Mouse (Mus musculus): ENCODE data around the gene Acbd3. TPM values are rescaled to one million over a fixed set of nuclear protein-coding genes. Genes with fewer than 3 reads are reported as not detected.

Gene Acbd3
- polyA plus RNA-seq (2015; fragmentation: Nextera tagmentation; extraction: Ambion mirVana), result 23.5 and 24.4 TPM in 2 replicates

DNA sequence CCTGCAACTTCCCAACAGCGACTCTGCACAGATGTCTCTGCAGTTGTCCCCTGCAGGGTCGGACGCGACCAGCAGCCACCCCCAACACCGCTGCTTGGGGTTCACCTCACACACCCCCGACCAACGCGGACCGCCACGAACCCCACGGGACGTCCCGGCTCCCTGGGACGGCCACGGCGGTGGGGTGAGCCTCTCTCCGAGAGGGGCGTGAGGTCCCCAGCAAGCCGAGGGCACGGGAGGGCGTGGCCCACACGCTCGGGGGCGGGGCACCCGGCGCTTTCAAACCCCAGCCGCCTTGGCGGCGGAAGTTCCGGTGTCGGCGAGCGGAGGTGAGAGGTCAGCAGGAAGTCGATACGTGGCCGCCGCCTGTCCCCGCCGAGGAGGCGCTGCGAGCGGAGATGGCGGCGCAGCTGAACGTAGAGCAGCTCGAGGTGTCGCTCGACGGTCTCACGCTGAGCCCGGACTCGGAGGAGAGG is at the start of gene Acbd3:
TSS of gene Acbd3 (plus strand) at position 340 of the 476 bp plus-strand sequence.
- H3K4me1 ChIP-seq, result peaks cover 36% of the 10 kb centered on the region
- peak within 1 kb of the TSS; percentile 90 for H3K27ac ChIP-seq (replicated peaks)
- H3K9ac ChIP-seq (replicated peaks), result peak within 1 kb of the TSS; percentile 92
- H3K36me3 ChIP-seq, result no peaks in the 10 kb centered on the region
- WGBS, result under 1% methylated on average over 52 of the region's 52 CpGs
- no peaks in the 10 kb centered on the region for H3K27me3 ChIP-seq (replicated peaks)
- no peaks in the 10 kb centered on the region for H3K9me3 ChIP-seq (replicated peaks)
- H3K4me3 ChIP-seq (replicated peaks), result peak within 1 kb of the TSS; percentile 99
- peak; percentile 96 for ATAC-seq (ENCODE audit: low FRiP score)
- H3K4me2 ChIP-seq, result peak within 1 kb of the TSS; percentile 73

DNA sequence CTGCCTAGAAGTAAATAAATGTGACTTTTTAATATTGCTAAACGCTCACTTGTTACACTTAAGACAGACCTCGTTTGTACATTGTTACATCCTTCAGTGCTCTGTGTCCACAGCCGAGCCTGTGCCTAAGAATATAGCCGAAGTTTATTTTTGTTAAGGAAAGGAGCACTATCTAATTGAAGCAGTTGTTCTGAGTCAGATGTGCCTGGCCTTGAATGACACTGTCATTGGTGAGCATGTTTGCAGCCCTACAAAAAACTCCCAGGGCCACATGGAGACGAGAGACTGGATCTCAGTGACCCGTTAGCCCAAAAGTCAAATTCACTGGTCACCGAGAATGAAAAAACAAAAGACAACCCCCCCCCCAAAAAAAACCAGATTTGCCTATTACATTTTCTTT is 34.6 kb upstream of the Acbd3 start:
- Histone ChIP-seq H3K9ac (replicated peaks) (no peak overlapping the region), H3K27ac (replicated peaks) (no peak overlapping the region), H3K27me3 (replicated peaks) (peaks cover 18% of the 10 kb centered on the region), H3K9me3 (replicated peaks) (no peaks in the 10 kb centered on the region), H3K36me3 (peaks cover 19% of the 10 kb centered on the region), H3K4me1 (peaks cover 1% of the 10 kb centered on the region), H3K4me3 (replicated peaks) (no peak overlapping the region), H3K4me2 (no peak overlapping the region)
- 92% methylated on average over 7 of the region's 7 CpGs for WGBS
- ATAC-seq (ENCODE audit: low FRiP score), result no peak

DNA sequence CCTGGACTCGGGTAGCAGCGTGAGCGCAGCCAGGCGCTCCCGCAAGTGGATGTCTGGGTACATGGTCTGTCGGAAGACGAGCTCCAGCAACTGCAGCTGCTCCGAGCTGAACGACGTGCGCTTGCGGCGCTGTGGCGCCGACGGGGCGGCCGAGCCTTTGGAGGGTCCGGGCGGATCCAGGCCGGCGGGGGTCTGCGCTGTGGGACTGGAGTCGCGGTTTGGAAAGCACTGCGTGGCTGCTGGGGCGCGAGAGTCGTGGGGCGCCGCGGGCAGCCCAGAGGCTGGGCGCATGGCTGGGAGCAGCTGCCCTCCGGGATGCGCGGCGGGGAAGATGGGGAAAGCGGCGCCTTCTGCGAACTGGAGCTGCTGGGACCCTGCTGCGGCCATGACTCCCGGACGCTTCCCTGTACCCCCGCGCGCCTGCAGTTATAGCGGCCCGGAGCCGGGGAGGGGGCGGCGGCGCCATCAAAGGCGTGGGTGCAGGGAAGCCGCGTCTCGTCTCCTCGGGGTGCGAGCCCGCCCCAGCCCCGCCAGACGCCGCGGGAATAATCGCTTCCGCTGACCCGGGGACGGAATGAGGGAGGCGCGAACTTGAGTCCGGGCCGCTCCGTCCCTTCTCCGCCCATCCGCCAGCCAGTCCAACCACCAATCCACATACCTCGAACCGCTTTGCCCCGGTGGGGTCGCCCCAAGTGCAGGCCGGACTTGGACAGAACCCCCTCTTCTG is 29.1 kb upstream of the Acbd3 start, which contains the start of gene Mixl1:
TSS of gene Mixl1 (minus strand) at position 409 of the 727 bp plus-strand sequence.
- Histone ChIP-seq H3K4me2 (peak within 1 kb of the TSS; percentile 60), H3K27me3 (replicated peaks) (peaks cover 47% of the 10 kb centered on the region)
- whole genome bisulfite sequencing, result 1% methylated on average over 79 of the region's 79 CpGs

DNA sequence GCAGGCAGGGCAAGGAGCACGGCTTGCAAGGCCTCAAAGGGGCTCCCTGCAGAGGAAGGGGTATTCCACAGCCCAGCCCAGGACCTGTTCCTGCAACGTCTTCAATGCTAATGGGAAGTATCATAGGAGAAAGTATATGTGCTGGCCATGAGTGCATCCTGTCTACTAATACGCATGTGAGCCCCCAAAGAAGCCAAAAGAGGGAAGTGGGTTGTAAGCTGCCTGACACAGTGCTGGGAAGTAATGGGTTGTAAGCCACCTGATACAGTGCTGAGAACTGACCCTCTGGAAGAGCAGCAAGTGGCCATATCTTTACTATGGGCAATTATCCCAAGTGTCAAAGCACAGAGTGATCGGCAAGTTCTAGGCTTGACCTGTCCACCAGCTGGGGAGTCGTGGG is 27.8 kb upstream of the Acbd3 start:
- ATAC-seq (ENCODE audit: low FRiP score), result no peak
- Histone ChIP-seq H3K9me3 (replicated peaks) (no peaks in the 10 kb centered on the region), H3K4me2 (no peak overlapping the region), H3K4me3 (replicated peaks) (no peak overlapping the region), H3K9ac (replicated peaks) (no peak overlapping the region), H3K4me1 (peaks cover 10% of the 10 kb centered on the region), H3K27me3 (replicated peaks) (peaks cover 47% of the 10 kb centered on the region), H3K27ac (replicated peaks) (no peak overlapping the region), H3K36me3 (no peaks in the 10 kb centered on the region)
- 59% methylated on average over 5 of the region's 5 CpGs for WGBS

More for the DNA sequence above, 29.1 kb upstream of the Acbd3 start, which contains the start of gene Mixl1:
- no peak within 1 kb of the TSS for H3K9ac ChIP-seq (replicated peaks)
- H3K4me1 ChIP-seq, result peaks cover 10% of the 10 kb centered on the region
- H3K27ac ChIP-seq (replicated peaks), result no peak within 1 kb of the TSS
- no peak for ATAC-seq (ENCODE audit: low FRiP score)
- H3K4me3 ChIP-seq (replicated peaks), result peak within 1 kb of the TSS; percentile 36
- H3K36me3 ChIP-seq, result no peaks in the 10 kb centered on the region
- no peaks in the 10 kb centered on the region for H3K9me3 ChIP-seq (replicated peaks)

DNA sequence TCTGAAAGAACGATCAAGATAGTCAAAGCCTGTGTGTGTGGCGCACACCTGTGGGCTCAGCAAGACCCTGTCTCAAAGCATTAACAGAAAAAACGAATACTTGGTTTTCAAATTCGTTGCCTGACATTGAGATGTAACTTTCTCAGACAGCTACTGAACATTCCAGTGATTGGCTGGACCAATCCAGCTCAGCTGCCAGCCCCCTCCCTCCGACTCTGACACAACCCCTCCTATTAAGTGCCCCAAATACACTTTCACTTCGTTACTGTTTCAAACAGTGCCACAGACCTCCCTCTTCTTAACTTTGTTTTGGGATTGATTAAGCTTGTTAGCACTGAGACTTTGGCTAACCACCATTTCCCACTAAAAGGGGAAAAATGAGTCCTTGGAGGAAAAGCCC is 22.4 kb upstream of the Acbd3 start:
- no peaks in the 10 kb centered on the region for H3K36me3 ChIP-seq
- no peaks in the 10 kb centered on the region for H3K9me3 ChIP-seq (replicated peaks)
- no peaks in the 10 kb centered on the region for H3K4me1 ChIP-seq
- no peak overlapping the region for H3K27ac ChIP-seq (replicated peaks)
- H3K27me3 ChIP-seq (replicated peaks), result peaks cover 8% of the 10 kb centered on the region; the same call in 1 of the 2 replicates
- 49% methylated on average over 6 of the region's 6 CpGs for WGBS
- H3K4me3 ChIP-seq (replicated peaks), result no peak overlapping the region
- H3K9ac ChIP-seq (replicated peaks), result no peak overlapping the region
- ATAC-seq (ENCODE audit: low FRiP score), result no peak
- H3K4me2 ChIP-seq, result no peak overlapping the region

DNA sequence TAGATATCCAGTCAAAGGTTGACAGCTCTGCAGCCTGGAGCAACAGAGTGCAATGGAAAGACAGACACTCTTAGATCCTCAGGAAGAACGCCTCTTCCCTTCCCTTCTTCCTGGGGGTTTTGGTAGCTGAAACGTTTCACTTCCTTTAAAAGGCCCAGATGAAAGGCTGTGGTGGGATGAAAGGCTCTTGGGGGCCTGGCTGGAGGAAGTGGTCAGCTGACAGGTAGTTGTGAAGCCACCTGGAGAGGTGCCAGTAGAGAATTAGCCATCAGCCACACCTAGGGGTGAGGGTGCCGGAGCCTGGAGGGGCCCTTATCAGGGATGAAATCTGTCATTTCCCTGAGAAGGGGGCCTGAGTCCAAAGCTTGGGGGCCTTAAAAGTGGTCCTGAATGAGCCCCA is 18.5 kb upstream of the Acbd3 start:
- no peaks in the 10 kb centered on the region for H3K36me3 ChIP-seq
- H3K27ac ChIP-seq (replicated peaks), result no peak overlapping the region
- no peak overlapping the region for H3K4me2 ChIP-seq
- no peak for ATAC-seq (ENCODE audit: low FRiP score)
- no peak overlapping the region for H3K9ac ChIP-seq (replicated peaks)
- no peaks in the 10 kb centered on the region for H3K4me1 ChIP-seq
- no peaks in the 10 kb centered on the region for H3K9me3 ChIP-seq (replicated peaks)
- 53% methylated on average over 3 of the region's 3 CpGs for WGBS
- H3K27me3 ChIP-seq (replicated peaks), result no peaks in the 10 kb centered on the region
- H3K4me3 ChIP-seq (replicated peaks), result no peak overlapping the region

DNA sequence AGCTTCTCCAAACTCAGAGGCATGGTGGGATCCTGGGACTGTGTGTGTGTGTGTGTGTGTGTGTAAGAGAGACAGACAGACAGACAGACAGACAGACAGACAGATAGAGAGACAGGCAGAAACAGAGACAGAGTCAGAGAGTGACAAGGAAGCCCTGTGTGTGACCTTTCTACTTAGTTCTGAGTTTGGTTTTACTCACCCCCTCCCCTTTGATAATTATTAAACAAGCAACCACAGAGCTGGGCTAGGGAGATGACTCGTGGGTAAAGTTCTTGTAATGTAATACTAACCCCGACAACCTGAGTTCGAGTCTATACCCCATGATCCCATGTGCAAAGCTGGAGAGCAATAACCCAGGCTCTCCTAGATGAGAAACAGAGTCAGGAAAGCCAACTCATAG is 18.0 kb upstream of the Acbd3 start:
- H3K9me3 ChIP-seq (replicated peaks), result no peaks in the 10 kb centered on the region
- no peaks in the 10 kb centered on the region for H3K27me3 ChIP-seq (replicated peaks)
- H3K36me3 ChIP-seq, result no peaks in the 10 kb centered on the region
- no peak overlapping the region for H3K9ac ChIP-seq (replicated peaks)
- H3K4me2 ChIP-seq, result no peak overlapping the region
- WGBS, result 78% methylated on average over 3 of the region's 3 CpGs
- H3K4me3 ChIP-seq (replicated peaks), result no peak overlapping the region
- no peak overlapping the region for H3K27ac ChIP-seq (replicated peaks)
- ATAC-seq (ENCODE audit: low FRiP score), result no peak
- no peaks in the 10 kb centered on the region for H3K4me1 ChIP-seq

DNA sequence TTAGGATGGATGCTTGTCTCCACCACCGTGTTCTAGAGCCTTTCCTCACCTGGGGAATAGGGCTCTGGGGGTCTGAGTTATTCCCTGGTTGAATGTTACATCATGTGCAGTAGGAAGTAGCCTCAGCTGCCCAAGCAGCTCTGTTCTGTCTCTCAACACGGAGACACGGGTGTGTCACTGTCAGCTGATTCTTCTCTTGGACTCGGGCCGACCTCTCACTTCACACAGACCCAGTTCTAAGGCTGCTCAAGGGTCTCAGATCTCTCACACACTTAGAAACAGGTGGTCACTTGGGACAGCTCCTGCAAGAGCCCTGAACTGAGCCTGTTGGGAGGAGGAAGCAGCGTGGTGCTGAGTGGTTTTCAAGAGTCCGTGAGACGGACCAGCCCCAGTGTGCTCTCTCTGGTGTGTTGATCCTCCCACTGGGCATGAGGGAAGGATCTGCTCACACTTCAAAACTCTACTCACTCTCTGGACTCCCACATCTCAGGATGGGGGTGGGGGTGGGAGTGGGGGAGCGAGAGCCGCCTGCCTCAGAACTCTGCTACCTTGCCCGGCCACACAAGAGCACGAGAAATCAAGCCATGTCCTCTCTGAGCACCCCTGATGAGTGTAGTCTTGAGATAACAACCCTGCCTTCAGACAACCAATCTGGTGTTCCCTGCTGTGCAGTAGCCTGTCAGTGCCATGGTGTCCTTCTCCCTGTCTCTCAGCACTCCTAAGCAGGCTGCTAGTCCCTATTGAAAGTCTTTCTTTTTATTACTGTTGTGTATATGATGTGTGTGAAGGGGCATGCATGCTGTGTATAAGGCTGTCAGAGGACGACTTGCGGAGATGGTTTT is 16.7 kb upstream of the Acbd3 start:
- Histone ChIP-seq H3K9me3 (replicated peaks) (no peaks in the 10 kb centered on the region), H3K9ac (replicated peaks) (no peak overlapping the region), H3K4me1 (no peaks in the 10 kb centered on the region), H3K4me2 (no peak overlapping the region), H3K27ac (replicated peaks) (no peak overlapping the region), H3K4me3 (replicated peaks) (no peak overlapping the region), H3K27me3 (replicated peaks) (no peaks in the 10 kb centered on the region), H3K36me3 (no peaks in the 10 kb centered on the region)
- 75% methylated on average over 14 of the region's 14 CpGs for WGBS
- ATAC-seq (ENCODE audit: low FRiP score), result no peak

DNA sequence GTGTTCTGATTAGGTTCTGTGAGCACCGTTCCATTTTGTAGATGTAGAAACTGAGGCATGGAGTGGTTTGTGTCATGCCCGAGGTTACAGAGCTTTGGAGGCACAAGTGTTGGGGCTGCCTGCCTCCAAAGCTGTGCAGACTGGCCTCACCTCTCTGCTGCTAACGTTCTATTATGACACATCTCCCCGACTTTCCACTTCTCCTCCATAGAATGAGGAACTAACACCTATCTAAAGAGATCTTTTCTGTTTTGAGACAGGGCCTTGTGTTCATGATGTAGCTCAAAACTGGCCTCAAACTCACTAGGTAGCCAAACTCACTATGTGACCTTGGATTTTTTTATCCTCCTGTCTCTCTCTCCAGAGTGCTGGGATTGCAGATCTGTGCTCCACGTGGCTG is 7.1 kb upstream of the Acbd3 start:
- Histone ChIP-seq H3K36me3 (no peaks in the 10 kb centered on the region), H3K27me3 (replicated peaks) (no peaks in the 10 kb centered on the region; the same call in 1 of the 2 replicates), H3K9ac (replicated peaks) (no peak overlapping the region), H3K27ac (replicated peaks) (no peak overlapping the region), H3K4me2 (no peak overlapping the region), H3K9me3 (replicated peaks) (no peaks in the 10 kb centered on the region), H3K4me1 (no peaks in the 10 kb centered on the region), H3K4me3 (replicated peaks) (no peak overlapping the region)
- no peak for ATAC-seq (ENCODE audit: low FRiP score)
- 81% methylated on average over 5 of the region's 5 CpGs for WGBS

DNA sequence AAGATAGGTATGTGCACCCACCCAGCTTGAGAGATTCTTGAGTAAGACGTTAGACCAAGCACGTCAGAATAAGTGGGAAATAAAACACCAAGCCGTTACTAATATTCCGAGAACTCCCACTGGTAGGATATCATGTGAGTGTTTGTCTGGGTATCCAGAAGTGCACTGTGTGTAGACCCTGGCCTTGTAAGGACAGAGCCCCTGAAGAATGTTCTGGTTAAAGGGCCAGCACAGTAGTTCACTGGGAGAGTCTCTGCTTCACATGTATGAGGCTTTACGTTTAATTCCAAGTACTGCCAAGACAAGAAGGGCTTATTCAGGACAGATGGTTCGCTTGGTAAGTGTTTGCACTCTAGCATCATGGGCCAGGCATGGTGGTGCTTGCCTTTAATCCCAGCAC is 6.4 kb upstream of the Acbd3 start:
- no peaks in the 10 kb centered on the region; the same call in 1 of the 2 replicates for H3K27me3 ChIP-seq (replicated peaks)
- H3K9me3 ChIP-seq (replicated peaks), result no peaks in the 10 kb centered on the region
- ATAC-seq (ENCODE audit: low FRiP score), result no peak
- no peak overlapping the region for H3K27ac ChIP-seq (replicated peaks)
- H3K4me1 ChIP-seq, result no peaks in the 10 kb centered on the region
- H3K36me3 ChIP-seq, result no peaks in the 10 kb centered on the region
- no peak overlapping the region for H3K4me3 ChIP-seq (replicated peaks)
- no peak overlapping the region for H3K9ac ChIP-seq (replicated peaks)
- H3K4me2 ChIP-seq, result no peak overlapping the region
- 91% methylated on average over 6 of the region's 6 CpGs for WGBS

DNA sequence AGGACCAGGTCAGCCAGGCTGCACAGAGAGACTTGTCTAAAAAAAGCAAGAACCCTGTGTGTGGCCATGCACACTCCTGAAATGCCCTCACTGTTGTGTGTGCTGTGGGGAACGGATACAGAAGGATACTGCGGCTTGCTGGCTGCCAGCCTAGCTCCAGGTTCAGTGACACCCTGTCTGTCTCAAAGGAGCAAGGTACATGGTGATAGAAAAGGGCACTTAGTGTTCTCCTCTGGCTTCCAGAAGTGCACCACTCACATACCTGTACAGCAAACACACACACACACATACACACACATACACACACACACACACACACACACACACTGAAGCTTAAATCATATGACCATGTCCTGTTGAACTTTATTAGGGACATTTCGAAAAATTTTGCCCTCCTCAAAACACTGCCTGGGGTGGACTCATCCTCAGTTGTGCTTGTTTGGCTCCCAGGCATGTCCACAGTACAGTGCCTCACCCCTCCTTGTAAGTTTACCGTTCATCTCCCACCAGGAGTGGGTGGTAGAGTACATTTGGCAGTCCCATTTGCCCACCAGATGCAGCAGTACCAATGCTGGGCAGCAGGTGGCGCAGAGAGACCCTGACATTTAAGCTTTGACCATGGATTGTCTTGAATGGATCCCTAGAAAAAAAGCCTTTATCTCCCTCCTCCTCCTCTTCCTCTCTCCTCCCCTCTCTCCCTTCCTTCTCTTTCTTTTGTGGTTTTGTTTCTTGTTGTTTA is 5.7 kb upstream of the Acbd3 start:
- Histone ChIP-seq H3K9me3 (replicated peaks) (no peaks in the 10 kb centered on the region), H3K27ac (replicated peaks) (no peak overlapping the region), H3K9ac (replicated peaks) (no peak overlapping the region), H3K4me3 (replicated peaks) (no peak overlapping the region), H3K4me1 (peaks cover 5% of the 10 kb centered on the region; the same call in 1 of the 2 replicates), H3K4me2 (no peak overlapping the region), H3K36me3 (no peaks in the 10 kb centered on the region), H3K27me3 (replicated peaks) (no peaks in the 10 kb centered on the region; the same call in 1 of the 2 replicates)
- ATAC-seq (ENCODE audit: low FRiP score), result no peak
- WGBS, result 47% methylated on average over 5 of the region's 5 CpGs
